In genomic region chr7:88215425-88215824, GRCm38 (mm10) we compare ENCODE assay signal across 20 mouse cellular contexts.
DNase-seq lines count a peak whose midpoint lies in the region; ATAC-seq and TF ChIP-seq lines count a peak whose summit lies in the region.
"Had no signal": no experiment of that assay in that cellular context is flagged by ENCODE, and none has a peak within 500 bp of the region (broad histone marks: within the 10 kb centered on the region; RNA-seq: fewer than 3 reads in every experiment).

No protein-coding gene starts in this region.

- no peak overlapping the region for H3K4me2 ChIP-seq in midbrain, postnatal 0 days (ENCODE audit: low read depth, low read length, poor library complexity, severe bottlenecking)
- no peak overlapping the region for H3K4me2 ChIP-seq in midbrain, embryonic 14.5 days (ENCODE audit: low read length)
- no peak overlapping the region for H3K4me2 ChIP-seq in forebrain, embryonic 15.5 days (replicated peaks)
- H3K4me2 ChIP-seq: hindbrain, embryonic 15.5 days; liver, embryonic 15.5 days; midbrain, embryonic 15.5 days; neural tube, embryonic 12.5 days had no signal

- ATAC-seq in midbrain, postnatal 0 days (ENCODE audit: low FRiP score): no peak
- no peak for ATAC-seq in midbrain, embryonic 14.5 days (ENCODE audit: low FRiP score, low TSS enrichment)
- ATAC-seq in granulocyte monocyte progenitor cell, adult 5-6 weeks (replicated peaks; ENCODE audit: poor library complexity, severe bottlenecking): peak; percentile 56
- no peak for ATAC-seq in forebrain, embryonic 15.5 days (replicated peaks)
- ATAC-seq: midbrain, embryonic 15.5 days had no signal

- H3K27ac ChIP-seq in layer of hippocampus, adult 2 months: no peak overlapping the region
- no peak overlapping the region for H3K27ac ChIP-seq in midbrain, postnatal 0 days (ENCODE audit: low read depth, low read length)
- no peak overlapping the region for H3K27ac ChIP-seq in midbrain, embryonic 14.5 days (replicated peaks; ENCODE audit: low read depth, low read length)
- H3K27ac ChIP-seq in forebrain, embryonic 15.5 days (replicated peaks): no peak overlapping the region
- H3K27ac ChIP-seq: heart, embryonic 10.5 days; hindbrain, embryonic 15.5 days; liver, embryonic 15.5 days; midbrain, embryonic 15.5 days; neural tube, embryonic 12.5 days had no signal

- DNase-seq in layer of hippocampus, adult 2 months (ENCODE audit: low spot score in 2 of 2): no peak
- no peak for DNase-seq in layer of hippocampus, adult 11-12 months (ENCODE audit: low spot score)
- no peak for DNase-seq in midbrain, postnatal 0 days (ENCODE audit: low spot score)
- no peak for DNase-seq in midbrain, embryonic 14.5 days
- no peak for DNase-seq in cerebellum, adult 11-12 months
- DNase-seq in adrenal gland, postnatal 10 days: no peak
- DNase-seq: adrenal gland, postnatal 36 days; cerebellum, adult 8-10 months; gastrocnemius, postnatal 14 days; kidney, adult 8-10 months; kidney, postnatal 36 days; lung, postnatal 4 days; thymus, postnatal 25 days had no signal

- H3K4me1 ChIP-seq in midbrain, postnatal 0 days (ENCODE audit: insufficient read depth, low read length): no peaks in the 10 kb centered on the region
- H3K4me1 ChIP-seq in midbrain, embryonic 14.5 days (ENCODE audit: control insufficient read depth, insufficient read depth, low read length): no peaks in the 10 kb centered on the region
- H3K4me1 ChIP-seq in forebrain, embryonic 15.5 days: no peaks in the 10 kb centered on the region
- H3K4me1 ChIP-seq: heart, embryonic 10.5 days; hindbrain, embryonic 15.5 days; liver, embryonic 15.5 days; midbrain, embryonic 15.5 days; neural tube, embryonic 12.5 days had no signal

- H3K27me3 ChIP-seq in midbrain, postnatal 0 days (ENCODE audit: insufficient read depth, low read length): no peaks in the 10 kb centered on the region
- no peaks in the 10 kb centered on the region for H3K27me3 ChIP-seq in midbrain, embryonic 14.5 days (ENCODE audit: control insufficient read depth, insufficient read depth, low read length)
- H3K27me3 ChIP-seq in forebrain, embryonic 15.5 days: no peaks in the 10 kb centered on the region
- H3K27me3 ChIP-seq: hindbrain, embryonic 15.5 days; liver, embryonic 15.5 days; midbrain, embryonic 15.5 days; neural tube, embryonic 12.5 days had no signal

- H3K9me3 ChIP-seq in midbrain, postnatal 0 days (ENCODE audit: low read length): no peaks in the 10 kb centered on the region
- H3K9me3 ChIP-seq in midbrain, embryonic 14.5 days (ENCODE audit: control insufficient read depth, low read length): no peaks in the 10 kb centered on the region
- no peaks in the 10 kb centered on the region for H3K9me3 ChIP-seq in forebrain, embryonic 15.5 days
- H3K9me3 ChIP-seq: heart, embryonic 10.5 days; hindbrain, embryonic 15.5 days; liver, embryonic 15.5 days; midbrain, embryonic 15.5 days; neural tube, embryonic 12.5 days had no signal

- no peak overlapping the region for H3K4me3 ChIP-seq in layer of hippocampus, adult 2 months
- no peak overlapping the region for H3K4me3 ChIP-seq in midbrain, postnatal 0 days (ENCODE audit: low read depth, low read length)
- no peak overlapping the region for H3K4me3 ChIP-seq in midbrain, embryonic 14.5 days (replicated peaks; ENCODE audit: low read depth, low read length)
- no peak overlapping the region for H3K4me3 ChIP-seq in forebrain, embryonic 15.5 days
- H3K4me3 ChIP-seq: heart, embryonic 10.5 days; hindbrain, embryonic 15.5 days; liver, embryonic 15.5 days; midbrain, embryonic 15.5 days; neural tube, embryonic 12.5 days had no signal

- H3K36me3 ChIP-seq in midbrain, postnatal 0 days (ENCODE audit: insufficient read depth, low read length): no peaks in the 10 kb centered on the region
- H3K36me3 ChIP-seq in midbrain, embryonic 14.5 days (ENCODE audit: control insufficient read depth, insufficient read depth, low read length): no peaks in the 10 kb centered on the region
- no peaks in the 10 kb centered on the region for H3K36me3 ChIP-seq in forebrain, embryonic 15.5 days
- H3K36me3 ChIP-seq: heart, embryonic 10.5 days; hindbrain, embryonic 15.5 days; liver, embryonic 15.5 days; midbrain, embryonic 15.5 days; neural tube, embryonic 12.5 days had no signal

- TF ChIP-seq CTCF in layer of hippocampus, adult 2 months (conservative IDR thresholded peaks at IDR 0.05): peak; percentile 64
- peak; percentile 32; the same call in 1 of the 2 replicates for TF ChIP-seq CTCF in midbrain, postnatal 0 days (IDR thresholded peaks at IDR 0.05)

- 85% methylated on average over 1 of the region's 1 CpGs for WGBS in midbrain, postnatal 0 days
- WGBS in midbrain, embryonic 14.5 days: 92% methylated on average over 1 of the region's 1 CpGs
- 96% methylated on average over 1 of the region's 1 CpGs for WGBS in forebrain, embryonic 15.5 days

- H3K9ac ChIP-seq in midbrain, postnatal 0 days (replicated peaks; ENCODE audit: low read length, poor library complexity, severe bottlenecking): no peak overlapping the region
- H3K9ac ChIP-seq in midbrain, embryonic 14.5 days (replicated peaks; ENCODE audit: low read length): no peak overlapping the region
- no peak overlapping the region for H3K9ac ChIP-seq in forebrain, embryonic 15.5 days (replicated peaks)
- H3K9ac ChIP-seq: hindbrain, embryonic 15.5 days; liver, embryonic 15.5 days; midbrain, embryonic 15.5 days; neural tube, embryonic 12.5 days had no signal
